Mouse (Mus musculus): ENCODE results near the gene Gm20831. TPM values are rescaled to one million over a fixed set of nuclear protein-coding genes. Genes with fewer than 3 reads are reported as not detected.

The Gm20831 gene
- not detected for total RNA-seq (2023)

DNA sequence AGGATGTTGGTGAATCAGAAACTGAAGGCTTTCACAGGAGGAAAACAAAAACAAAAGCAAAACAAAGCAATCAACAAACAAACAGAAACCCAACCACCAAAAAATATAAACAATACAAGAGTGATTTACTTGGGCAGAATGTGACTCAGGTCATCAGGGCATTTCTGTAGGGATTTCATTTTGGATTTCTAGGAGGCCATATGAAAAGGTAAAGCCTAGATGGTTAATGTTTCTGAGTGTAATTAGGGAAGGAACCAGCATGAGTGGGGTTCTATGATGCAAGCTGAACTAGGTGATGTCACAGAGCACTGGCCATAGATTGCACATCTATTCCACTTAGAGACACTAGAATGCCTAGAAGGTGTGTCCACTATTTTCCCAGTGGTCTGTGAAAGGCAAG is at the start of gene Gm20831, which contains the start of gene Gm20772:
TSS of gene Gm20831 (plus strand) at position 301 of the 400 bp plus-strand sequence.
TSS of gene Gm20772 (plus strand) at position 301 of the 400 bp plus-strand sequence.

DNA sequence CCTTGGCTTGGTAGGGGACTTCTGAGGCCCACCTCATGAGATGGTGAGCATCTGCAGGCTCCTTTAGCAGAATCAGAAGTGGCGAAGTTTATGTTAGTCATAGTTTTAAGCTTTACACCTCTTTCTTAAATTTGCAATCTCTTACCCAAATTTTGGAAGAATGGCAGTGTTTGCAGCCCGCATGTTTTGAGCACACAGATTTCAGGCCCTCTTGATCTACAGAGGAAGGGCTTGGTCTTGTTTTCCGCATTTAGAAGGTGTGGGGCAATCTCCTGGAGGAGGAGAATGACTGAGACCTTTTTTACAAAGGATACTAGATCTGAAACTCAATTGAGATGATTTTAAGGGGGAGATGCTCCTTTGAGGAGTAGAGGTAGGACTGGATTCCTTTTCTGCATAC is 28.4 kb upstream of the Gm20831 start, which contains the start of gene Gm21904:
TSS of gene Gm21904 (minus strand) at position 101 of the 400 bp plus-strand sequence.

DNA sequence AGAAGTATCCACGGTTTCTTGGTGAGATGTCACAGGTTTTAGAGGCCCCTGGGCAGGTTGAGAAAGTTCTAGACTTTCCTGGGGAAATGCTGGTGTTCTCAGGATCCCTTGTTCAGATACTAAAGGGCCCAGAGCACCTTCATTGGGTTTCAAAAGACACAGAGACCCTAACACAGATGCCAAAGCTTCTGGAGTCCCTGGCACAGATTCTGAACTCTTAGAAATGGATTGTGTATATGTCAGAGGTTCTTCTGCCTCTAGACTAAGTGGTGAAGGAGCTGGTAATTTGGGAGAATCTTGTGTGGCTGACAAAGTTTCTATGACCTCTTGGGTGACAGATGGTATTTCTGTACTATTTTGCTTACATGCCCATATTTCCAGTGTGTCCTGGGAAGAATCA is 62.7 kb downstream of the Gm20831 start, which contains the start of gene Srsy:
TSS of gene Srsy (minus strand) at position 101 of the 400 bp plus-strand sequence.

Other genes with a start within 250 kb of the Gm20831 start
- gene Gm21904, start 28.5 kb upstream of the Gm20831 start, total RNA-seq (2023): not detected
- gene Gm20772, start within 50 bp of the Gm20831 start, total RNA-seq (2023): not detected
- gene Srsy, start 62.6 kb downstream of the Gm20831 start, total RNA-seq (2023): not detected
- not detected for gene Gm21764, start 187.1 kb downstream of the Gm20831 start, total RNA-seq (2023)
- gene Ssty1, start 214.4 kb downstream of the Gm20831 start, total RNA-seq (2023): not detected

Data from CD4-positive naive resting alpha-beta T cell, adult 57 days (primary cell).